Mouse (Mus musculus): Measurements from ENCODE around the gene Astl. TPM values are rescaled to one million over a fixed set of nuclear protein-coding genes. Genes with fewer than 3 reads are reported as not detected.
A peak's percentile ranks its signal among the peaks of the same experiment; 100 is the strongest.

Astl gene
- polyA plus RNA-seq, 1 experiment, result 0.20 TPM

DNA sequence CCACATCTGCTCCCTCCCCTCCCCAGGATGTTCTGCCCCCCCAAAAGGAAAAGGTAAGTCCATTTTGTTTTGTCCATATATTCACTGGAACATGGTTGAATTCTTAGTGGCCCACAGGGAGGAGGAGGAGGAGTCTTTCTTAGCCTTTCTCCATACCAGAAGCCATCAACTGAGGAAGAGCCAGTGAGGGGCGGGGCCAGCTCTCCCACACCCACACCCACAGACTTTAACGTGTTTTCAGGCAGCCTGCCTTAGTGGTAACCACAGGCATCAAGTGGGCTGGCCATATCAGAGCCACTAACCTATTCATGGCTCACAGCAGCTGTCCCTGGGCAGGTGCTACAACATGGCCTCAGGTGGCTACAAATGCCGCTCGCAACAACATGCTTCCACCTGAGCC lies 394 bp downstream of the Astl start:
- DNase-seq, result peak; percentile 59
- Histone ChIP-seq H3K36me3 (ENCODE audit: control insufficient read depth, insufficient read depth, low read length) (peaks cover 15% of the 10 kb centered on the region; the same call in 1 of the 2 replicates), H3K27me3 (ENCODE audit: control insufficient read depth, insufficient read depth, low read length) (no peaks in the 10 kb centered on the region), H3K27ac (ENCODE audit: control insufficient read depth, insufficient read depth, low read length) (peak overlapping the region; percentile 97; the same call in 1 of the 2 replicates), H3K4me3 (ENCODE audit: control insufficient read depth, insufficient read depth, low read length) (no peak overlapping the region; the same call in 1 of the 2 replicates), H3K4me1 (replicated peaks; ENCODE audit: control insufficient read depth, insufficient read depth, low read length) (peaks cover 27% of the 10 kb centered on the region)
- TF ChIP-seq CTCF (IDR thresholded peaks at IDR 0.05; ENCODE audit: borderline replicate concordance, control insufficient read depth, extremely low read depth, insufficient read depth, low read length, poor library complexity), result no peak
- TF ChIP-seq POLR2A (IDR thresholded peaks at IDR 0.05; ENCODE audit: control insufficient read depth, extremely low read depth, insufficient read depth, low read length, poor library complexity), result no peak
- 21% methylated on average over 4 of the region's 4 CpGs for WGBS

GRCm38 (mm10) chr2:127339262-127339661 lies 823 bp downstream of the Astl start:
- WGBS, result 80% methylated on average over 6 of the region's 6 CpGs
- Histone ChIP-seq H3K4me1 (replicated peaks; ENCODE audit: control insufficient read depth, insufficient read depth, low read length) (peaks cover 23% of the 10 kb centered on the region), H3K27me3 (ENCODE audit: control insufficient read depth, insufficient read depth, low read length) (no peaks in the 10 kb centered on the region), H3K4me3 (ENCODE audit: control insufficient read depth, insufficient read depth, low read length) (no peak overlapping the region), H3K36me3 (ENCODE audit: control insufficient read depth, insufficient read depth, low read length) (peaks cover 15% of the 10 kb centered on the region; the same call in 1 of the 2 replicates), H3K27ac (ENCODE audit: control insufficient read depth, insufficient read depth, low read length) (no peak overlapping the region)
- TF ChIP-seq CTCF (IDR thresholded peaks at IDR 0.05; ENCODE audit: borderline replicate concordance, control insufficient read depth, extremely low read depth, insufficient read depth, low read length, poor library complexity) (no peak), POLR2A (IDR thresholded peaks at IDR 0.05; ENCODE audit: control insufficient read depth, extremely low read depth, insufficient read depth, low read length, poor library complexity) (no peak)
- no peak for DNase-seq

DNA sequence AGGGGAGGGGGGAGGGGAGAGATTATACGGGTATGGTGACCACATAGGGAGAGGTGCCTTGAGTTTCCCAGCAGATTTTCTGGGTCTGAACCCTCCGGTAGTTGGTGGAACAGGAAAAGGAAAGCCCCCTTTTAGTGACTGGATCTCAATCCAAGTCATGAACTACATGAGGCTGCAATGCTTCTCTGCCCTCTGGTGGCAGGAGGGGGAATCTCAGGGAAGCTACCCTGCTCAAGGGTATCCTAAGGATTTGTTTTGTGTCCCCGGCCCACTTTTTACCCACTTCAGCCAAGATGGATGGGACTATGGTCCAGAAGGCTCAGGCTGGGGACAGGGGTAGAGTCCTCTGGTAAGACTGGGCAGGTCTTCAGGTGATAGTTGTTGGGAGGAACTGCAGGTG lies 2.7 kb downstream of the Astl start:
- no peaks in the 10 kb centered on the region for H3K27me3 ChIP-seq (ENCODE audit: control insufficient read depth, insufficient read depth, low read length)
- H3K27ac ChIP-seq (ENCODE audit: control insufficient read depth, insufficient read depth, low read length), result no peak overlapping the region
- WGBS, result 12% methylated on average over 3 of the region's 3 CpGs
- TF ChIP-seq CTCF (IDR thresholded peaks at IDR 0.05; ENCODE audit: borderline replicate concordance, control insufficient read depth, extremely low read depth, insufficient read depth, low read length, poor library complexity) (no peak; the same call in 1 of the 2 replicates), POLR2A (IDR thresholded peaks at IDR 0.05; ENCODE audit: control insufficient read depth, extremely low read depth, insufficient read depth, low read length, poor library complexity) (no peak)
- H3K4me1 ChIP-seq (replicated peaks; ENCODE audit: control insufficient read depth, insufficient read depth, low read length), result peaks cover 17% of the 10 kb centered on the region
- peaks cover 15% of the 10 kb centered on the region; the same call in 1 of the 2 replicates for H3K36me3 ChIP-seq (ENCODE audit: control insufficient read depth, insufficient read depth, low read length)
- H3K4me3 ChIP-seq (ENCODE audit: control insufficient read depth, insufficient read depth, low read length), result no peak overlapping the region
- DNase-seq, result peak; percentile 83

- H3K27me3 ChIP-seq (ENCODE audit: control insufficient read depth, insufficient read depth, low read length), result no peaks in the 10 kb centered on the region
- 43% methylated on average over 1 of the region's 1 CpGs for WGBS
- no peaks in the 10 kb centered on the region for H3K4me1 ChIP-seq (replicated peaks; ENCODE audit: control insufficient read depth, insufficient read depth, low read length)
- H3K4me3 ChIP-seq (ENCODE audit: control insufficient read depth, insufficient read depth, low read length), result no peak overlapping the region
- DNase-seq, result no peak
- no peak overlapping the region for H3K27ac ChIP-seq (ENCODE audit: control insufficient read depth, insufficient read depth, low read length)
- TF ChIP-seq CTCF (IDR thresholded peaks at IDR 0.05; ENCODE audit: borderline replicate concordance, control insufficient read depth, extremely low read depth, insufficient read depth, low read length, poor library complexity) (no peak), POLR2A (IDR thresholded peaks at IDR 0.05; ENCODE audit: control insufficient read depth, extremely low read depth, insufficient read depth, low read length, poor library complexity) (no peak)
- no peaks in the 10 kb centered on the region for H3K36me3 ChIP-seq (ENCODE audit: control insufficient read depth, insufficient read depth, low read length)
These were observed 7.9 kb downstream of the Astl start for GRCm38 (mm10) chr2:127346334-127346733.

DNA sequence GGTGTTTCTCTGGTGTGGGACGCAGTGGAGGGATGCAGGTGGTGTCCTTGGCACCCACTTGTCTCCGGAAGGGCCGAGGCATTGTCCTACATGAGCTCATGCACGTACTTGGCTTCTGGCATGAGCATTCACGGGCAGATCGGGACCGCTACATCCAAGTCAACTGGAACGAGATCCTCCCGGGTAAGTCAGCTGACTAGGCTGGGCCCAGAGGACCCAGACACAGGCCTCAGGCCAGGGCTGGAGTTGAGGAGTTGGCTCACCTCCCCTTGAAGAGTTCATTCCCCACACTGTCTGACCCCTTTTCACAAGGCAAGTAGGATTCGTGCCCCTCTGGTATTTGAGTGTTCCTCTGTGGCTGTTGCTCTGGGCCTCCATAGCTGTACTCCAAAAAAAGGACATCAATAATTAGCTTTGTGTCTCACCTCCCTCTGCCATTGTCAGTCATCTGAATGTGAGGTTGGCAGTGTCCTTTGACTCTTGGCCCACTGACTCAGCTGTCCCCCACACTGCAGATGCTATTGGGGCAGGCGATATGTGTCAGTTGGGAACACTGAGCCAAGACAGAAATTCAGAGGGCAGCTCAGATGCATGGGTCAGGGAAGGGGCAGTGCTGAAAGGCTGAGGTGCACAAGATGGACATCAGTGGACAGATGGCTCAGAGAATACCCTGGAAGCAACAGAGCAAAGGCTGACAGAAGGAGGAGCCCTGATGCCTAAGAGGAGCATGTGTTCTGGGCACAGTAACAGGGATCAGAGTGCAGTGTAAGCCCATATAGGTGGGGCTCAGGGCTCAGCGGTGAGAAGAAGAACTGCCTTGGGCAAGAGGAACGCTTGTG lies 8.9 kb downstream of the Astl start:
- DNase-seq, result no peak
- no peak for TF ChIP-seq CTCF (IDR thresholded peaks at IDR 0.05; ENCODE audit: borderline replicate concordance, control insufficient read depth, extremely low read depth, insufficient read depth, low read length, poor library complexity)
- TF ChIP-seq POLR2A (IDR thresholded peaks at IDR 0.05; ENCODE audit: control insufficient read depth, extremely low read depth, insufficient read depth, low read length, poor library complexity), result no peak
- Histone ChIP-seq H3K36me3 (ENCODE audit: control insufficient read depth, insufficient read depth, low read length) (no peaks in the 10 kb centered on the region), H3K4me3 (ENCODE audit: control insufficient read depth, insufficient read depth, low read length) (no peak overlapping the region), H3K27me3 (ENCODE audit: control insufficient read depth, insufficient read depth, low read length) (no peaks in the 10 kb centered on the region), H3K27ac (ENCODE audit: control insufficient read depth, insufficient read depth, low read length) (no peak overlapping the region), H3K4me1 (replicated peaks; ENCODE audit: control insufficient read depth, insufficient read depth, low read length) (no peaks in the 10 kb centered on the region)
- 88% methylated on average over 13 of the region's 13 CpGs for WGBS

GRCm38 (mm10) chr2:127353881-127354280 lies 15.4 kb downstream of the Astl start:
- 93% methylated on average over 4 of the region's 4 CpGs for WGBS
- no peak for DNase-seq
- H3K4me1 ChIP-seq (replicated peaks; ENCODE audit: control insufficient read depth, insufficient read depth, low read length), result no peaks in the 10 kb centered on the region
- no peaks in the 10 kb centered on the region for H3K36me3 ChIP-seq (ENCODE audit: control insufficient read depth, insufficient read depth, low read length)
- no peak overlapping the region for H3K4me3 ChIP-seq (ENCODE audit: control insufficient read depth, insufficient read depth, low read length)
- no peak overlapping the region for H3K27ac ChIP-seq (ENCODE audit: control insufficient read depth, insufficient read depth, low read length)
- TF ChIP-seq POLR2A (IDR thresholded peaks at IDR 0.05; ENCODE audit: control insufficient read depth, extremely low read depth, insufficient read depth, low read length, poor library complexity) (no peak), CTCF (IDR thresholded peaks at IDR 0.05; ENCODE audit: borderline replicate concordance, control insufficient read depth, extremely low read depth, insufficient read depth, low read length, poor library complexity) (no peak)
- H3K27me3 ChIP-seq (ENCODE audit: control insufficient read depth, insufficient read depth, low read length), result no peaks in the 10 kb centered on the region

All from thymus, adult 2 months (tissue).